Mouse (Mus musculus) c-Kit-positive CD71-positive TER-119-negative erythroid progenitor cells, embryonic 14.5 days (primary cell): ENCODE measurements around the gene Ranbp3l.

Experiments used
- DNase-seq: peaks from one replicate; pipeline ENCODE4 v3.0.0-alpha.2; 2013; ENCODE audit warnings: low read depth

Ranbp3l gene

DNA sequence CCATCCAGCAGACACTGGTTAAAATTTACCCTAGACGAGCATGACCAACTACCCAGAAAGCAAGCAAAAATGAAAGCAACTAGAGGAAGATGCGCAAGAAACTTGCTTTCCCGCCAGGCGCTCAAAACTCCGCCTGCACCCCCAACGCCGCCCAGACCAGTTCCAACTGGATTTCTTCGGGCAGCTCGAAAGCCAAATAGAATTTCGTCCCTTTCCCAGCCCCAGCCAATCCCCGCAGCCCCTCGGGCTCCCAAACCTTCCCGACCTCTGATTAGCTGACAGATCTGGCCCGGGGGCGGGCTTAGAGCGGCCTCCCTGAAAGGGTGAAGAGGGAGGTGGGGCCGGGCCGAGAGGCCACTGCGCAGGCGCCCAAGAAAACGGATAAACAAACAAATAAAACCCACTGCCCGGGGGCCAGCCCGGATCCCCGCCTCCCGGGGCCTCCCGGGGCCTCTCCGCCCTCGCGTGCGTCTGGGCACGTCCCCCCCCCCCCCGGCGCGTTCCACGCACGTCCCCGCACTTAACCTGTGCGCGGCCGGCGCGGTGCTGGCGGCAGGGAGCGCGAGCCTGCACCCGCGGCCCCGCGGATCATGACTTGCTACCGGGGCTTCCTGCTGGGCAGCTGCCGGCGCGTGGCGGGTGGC lies 103.3 kb downstream of the Ranbp3l start, which contains the start of gene Nadk2:
TSS of gene Nadk2 (plus strand) at position 349 of the 644 bp plus-strand sequence.
- DNase-seq = peak; percentile 99

DNA sequence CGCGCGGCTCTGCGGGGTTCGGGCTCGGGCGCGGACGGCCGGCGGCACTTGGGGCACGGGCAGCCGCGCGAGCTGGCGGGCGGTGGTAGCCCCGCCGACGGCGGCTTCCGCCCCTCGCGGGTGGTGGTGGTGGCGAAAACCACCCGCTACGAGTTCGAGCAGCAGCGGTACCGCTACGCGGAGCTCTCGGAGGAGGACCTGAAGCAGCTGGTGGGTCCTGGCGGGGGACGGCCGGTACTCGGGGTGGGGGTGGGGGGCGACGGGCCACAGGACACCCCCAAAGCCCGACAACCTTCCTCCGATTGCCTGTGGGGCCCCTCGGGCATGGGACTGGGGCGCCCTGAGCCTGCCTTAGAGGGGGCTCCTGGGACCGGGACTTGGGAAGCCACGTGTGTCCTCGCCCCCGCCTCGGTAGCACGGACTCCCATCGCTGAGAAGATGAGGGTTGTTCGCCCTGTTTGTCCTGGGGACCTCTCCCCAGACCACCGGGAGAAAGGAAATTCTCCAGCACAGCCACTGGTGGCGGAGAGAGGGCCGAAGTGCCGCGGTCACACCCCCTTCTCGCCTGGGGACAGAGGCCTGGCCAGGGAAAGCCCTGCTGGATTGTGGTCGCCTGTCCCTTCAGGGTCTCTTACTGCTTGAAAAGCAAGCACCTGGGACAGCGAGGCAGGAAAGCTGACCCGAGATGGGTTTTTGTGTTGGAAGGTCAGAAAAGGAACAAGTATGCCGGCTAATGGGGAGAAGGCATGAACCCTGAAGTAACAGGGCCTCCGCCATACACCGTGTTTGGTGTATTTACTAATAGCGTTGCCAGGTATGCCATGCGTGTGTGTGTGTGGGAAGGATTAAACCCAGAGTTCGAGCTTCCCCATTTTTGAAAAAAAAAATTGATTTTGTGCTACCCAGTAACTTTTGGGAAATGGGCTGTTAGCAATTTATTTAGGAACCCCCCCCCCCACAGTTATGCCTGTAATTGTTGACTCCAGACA lies 104.1 kb downstream of the Ranbp3l start:
- no peak for DNase-seq

DNA sequence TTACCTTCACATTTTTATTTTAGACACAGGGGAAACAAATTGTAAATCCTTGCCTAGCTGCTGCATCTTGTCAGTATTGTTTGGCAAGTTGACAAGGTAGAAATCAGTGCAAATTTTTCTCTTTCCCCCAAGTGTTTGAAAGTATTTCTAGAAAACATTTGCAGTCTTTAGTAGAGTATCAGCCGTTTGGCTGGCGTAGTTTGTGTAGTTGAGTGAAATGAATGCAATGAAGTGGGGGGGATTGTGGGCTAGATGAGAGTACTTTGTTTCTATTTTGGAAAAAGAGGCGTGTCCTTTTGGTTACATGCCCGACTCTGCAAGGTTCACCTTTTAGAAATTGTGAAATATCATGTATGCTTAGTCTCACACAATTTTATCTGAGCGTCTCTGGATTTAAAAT lies 104.9 kb downstream of the Ranbp3l start:
- no peak for DNase-seq

DNA sequence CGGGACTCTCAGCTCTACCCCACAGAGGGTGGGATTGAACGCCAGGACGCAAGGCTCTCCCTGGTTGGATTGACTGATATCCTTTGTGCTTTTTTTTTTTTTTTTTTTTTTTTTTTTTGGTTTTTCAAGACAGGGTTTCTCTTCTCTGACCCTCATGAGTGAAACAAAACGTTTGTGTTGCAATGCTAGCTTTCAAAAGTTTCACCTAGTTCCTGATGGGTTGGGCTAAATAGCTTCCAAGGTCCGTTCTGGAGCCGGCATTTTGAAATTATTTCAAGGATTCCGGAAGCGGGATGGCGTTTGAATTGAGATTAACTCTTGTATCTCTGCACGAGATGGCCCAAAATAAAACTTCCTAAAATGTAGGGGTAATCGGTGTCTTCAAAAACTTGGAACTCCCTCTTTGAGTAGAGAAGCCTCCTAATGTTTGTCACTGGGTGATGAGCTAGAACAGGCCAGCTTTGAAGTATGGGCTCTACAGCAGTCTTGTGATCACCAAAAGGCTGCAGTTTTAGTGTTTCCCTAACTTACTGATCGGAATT lies 105.4 kb downstream of the Ranbp3l start:
- DNase-seq = no peak

DNA sequence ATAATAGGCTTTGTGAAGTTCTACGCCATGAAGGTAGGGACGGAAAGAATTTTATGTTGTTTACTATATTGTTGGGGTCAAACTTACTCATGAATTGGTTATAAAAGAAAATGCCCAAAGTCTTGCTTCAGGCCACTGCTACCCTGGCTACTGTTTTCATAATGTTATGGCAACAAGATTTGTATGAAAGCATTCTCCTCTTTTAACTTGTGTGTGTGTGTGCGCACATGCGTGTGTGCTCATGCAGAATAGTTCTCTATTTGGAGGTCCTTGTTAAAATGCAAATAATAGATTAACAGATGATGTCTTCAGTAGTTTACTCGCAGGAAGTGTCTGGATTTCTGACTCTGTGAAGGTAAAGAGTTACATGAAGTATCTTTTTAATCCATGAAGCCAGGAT lies 105.9 kb downstream of the Ranbp3l start:
- no peak for DNase-seq

DNA sequence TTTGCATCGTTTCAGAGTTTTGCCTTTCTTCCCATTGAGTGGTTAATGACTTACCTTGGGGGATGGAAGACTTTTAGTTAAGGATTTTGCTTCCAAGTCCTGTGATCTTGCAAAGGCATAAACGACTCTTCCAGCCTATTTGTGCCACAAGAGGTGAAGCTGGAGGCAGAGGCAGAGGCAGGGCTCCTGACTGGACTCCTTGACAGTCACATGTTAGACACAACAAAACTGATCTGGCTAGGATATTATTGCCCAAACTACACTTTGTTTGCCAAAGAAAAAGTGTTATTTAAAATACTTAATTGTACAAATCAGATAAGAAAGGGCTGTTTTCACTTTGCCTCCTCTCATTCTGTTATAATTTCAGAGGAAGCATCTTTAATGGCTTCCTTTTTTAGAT lies 106.4 kb downstream of the Ranbp3l start:
- no peak for DNase-seq

DNA sequence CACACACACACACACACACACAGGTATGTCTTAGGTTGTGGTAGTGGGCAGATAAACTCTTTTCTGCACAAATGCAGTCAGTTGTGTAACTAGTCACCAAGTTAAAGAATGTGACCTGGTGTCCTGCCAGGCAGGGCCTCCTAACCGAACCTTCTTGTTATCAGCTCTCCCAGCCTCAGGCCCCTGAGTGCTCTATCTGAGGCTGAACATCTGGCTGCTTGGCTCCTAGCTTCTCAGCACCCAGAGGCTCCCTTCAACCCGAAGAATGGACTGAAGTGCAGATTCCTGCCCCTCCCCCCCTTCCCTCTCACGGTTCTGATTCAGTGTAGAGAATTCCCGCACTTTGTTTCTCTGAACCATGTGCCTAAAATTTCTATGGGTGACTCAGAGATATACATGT lies 106.9 kb downstream of the Ranbp3l start:
- peak; percentile 92 for DNase-seq

DNA sequence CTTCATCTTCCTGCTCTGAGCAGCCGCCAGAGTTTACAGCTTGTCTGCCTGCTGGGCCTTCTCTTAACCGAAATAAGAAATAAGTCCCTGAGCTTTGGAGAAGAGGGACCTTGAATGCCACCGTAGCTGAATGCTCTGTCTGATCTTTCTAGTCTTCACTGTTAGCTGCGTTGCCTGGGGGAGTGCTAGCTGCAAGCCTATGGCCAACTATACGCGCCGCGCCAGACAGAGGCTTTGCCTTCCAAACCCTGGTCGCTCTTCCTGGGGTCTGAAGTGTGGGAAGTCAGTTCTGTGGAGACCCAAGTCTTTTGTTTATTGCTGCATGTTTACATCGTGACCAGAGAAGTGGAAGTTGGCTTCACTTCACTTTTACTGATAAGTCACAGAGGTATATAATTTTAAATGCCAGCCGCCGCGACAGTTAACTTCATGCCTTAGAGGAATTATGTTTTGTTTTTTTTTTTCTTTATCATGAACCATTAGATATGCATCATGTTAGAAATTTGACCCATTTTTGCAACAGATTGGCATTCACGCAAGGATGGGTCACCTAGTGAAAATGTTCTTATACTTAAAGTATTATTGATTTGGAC lies 108.0 kb downstream of the Ranbp3l start:
- no peak for DNase-seq

DNA sequence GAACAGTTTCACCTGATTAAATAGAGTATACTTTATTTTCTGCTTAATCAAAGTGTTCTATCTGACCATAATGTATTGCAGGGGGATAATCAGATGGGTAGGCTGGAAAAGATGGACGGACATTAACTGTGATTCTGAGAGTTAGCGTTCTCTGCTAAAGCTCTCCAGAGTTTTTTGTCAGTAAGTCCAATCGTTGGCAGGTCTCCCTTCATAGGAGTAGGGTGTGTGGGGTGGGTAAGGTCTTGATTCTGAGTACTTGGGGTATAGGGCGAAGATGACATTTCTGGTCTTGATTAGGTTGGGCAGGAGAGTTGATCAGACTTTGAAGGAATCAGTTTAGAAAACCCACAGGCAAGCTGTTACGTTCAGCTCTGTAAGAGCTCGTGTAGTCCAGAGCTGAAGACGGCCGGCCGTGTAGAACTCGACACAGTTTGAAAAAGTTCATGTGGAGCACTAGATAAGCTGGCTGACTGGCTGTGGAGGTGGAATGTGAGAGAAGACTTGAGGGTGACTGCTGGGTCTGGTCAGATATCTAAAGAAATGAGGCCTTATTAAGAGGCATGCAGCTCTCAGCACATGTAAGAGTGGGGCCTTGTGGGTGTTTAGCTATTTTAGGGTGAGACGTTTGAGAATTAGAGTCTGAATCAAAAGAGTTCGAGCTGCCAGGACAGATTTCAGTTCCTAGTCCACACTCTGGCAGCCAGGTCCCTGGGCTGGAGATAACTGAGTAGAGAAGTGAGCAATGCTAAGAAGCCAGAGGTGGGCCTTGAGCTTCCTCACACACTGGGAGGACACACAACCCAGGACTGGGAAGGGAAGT lies 110.9 kb downstream of the Ranbp3l start:
- no peak for DNase-seq

DNA sequence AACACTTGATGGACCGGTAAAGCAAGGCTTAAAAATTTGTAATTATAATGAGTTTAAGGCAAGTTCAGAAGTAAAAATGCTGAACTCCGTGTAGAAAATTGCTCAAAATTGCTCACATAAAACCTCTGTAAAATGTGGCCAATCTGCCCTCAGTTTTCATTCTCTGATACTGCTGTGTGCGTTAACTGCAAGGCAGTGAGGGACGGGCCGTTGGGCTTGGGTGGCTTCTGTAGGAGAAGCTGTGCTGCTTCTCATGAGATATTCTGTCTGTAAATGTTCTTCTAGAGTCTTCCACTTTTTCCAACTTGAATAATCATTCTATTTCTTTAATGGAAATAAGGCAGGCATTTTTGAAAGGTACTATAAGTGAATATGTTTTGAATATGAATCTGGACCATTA lies 111.9 kb downstream of the Ranbp3l start:
- DNase-seq = no peak

DNA sequence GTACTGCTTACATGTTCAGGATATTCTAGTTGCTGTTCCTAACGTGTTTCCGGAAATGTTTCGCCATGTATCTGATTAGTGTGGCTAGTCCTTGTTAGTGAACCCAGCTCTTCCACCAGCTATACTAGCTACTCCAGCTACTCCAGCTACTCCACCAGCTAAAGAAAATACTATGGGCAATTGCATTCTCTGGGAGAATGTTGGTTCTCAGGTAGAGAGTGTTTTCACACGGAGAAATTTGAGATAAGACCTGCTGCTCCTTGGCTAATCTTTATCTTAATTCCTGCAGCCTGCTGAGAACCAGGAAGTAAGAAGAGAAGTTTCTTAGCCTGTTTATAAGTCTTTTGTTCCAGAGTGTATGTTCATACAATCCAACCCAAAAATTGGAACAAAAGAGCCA lies 112.5 kb downstream of the Ranbp3l start:
- DNase-seq = no peak

DNA sequence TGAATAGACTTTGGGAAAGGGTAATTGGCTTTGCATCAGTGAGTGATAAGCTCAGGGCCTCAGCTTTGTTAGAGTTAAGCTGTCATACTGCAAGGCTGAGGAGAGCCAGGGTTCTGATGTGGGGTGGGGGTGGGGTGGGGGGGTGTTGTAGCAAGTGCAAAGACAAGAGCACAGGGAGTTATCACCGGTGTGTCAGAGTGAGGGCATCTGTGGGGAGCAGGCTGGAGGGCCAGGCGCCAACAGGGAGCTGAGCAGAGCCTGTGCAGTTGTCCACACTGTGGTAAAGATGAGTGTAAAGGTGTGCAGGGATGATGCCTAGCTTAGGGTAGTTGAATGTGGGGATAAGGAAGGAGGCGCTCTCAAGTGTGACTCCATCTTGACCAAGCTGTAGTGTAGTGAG lies 113.5 kb downstream of the Ranbp3l start:
- DNase-seq = no peak

DNA sequence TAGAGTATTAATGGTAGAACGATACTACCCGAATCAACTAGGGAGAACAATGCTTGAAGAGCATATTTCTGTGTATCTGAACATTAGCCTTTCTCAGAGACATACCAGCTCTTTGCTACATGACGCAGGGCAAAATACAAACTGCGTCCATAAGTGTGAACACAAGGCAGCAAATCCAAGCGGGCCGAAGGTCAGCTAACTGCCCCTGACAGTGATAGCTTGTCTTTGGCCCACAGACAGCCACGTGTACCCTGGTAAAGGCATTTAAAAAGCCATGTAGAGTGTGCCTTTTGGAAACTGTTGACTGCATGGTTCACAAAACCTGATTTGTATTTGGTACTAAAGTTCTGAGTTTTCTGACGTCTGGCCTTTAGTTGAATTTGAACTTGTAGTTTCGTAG lies 115.0 kb downstream of the Ranbp3l start:
- no peak for DNase-seq

DNA sequence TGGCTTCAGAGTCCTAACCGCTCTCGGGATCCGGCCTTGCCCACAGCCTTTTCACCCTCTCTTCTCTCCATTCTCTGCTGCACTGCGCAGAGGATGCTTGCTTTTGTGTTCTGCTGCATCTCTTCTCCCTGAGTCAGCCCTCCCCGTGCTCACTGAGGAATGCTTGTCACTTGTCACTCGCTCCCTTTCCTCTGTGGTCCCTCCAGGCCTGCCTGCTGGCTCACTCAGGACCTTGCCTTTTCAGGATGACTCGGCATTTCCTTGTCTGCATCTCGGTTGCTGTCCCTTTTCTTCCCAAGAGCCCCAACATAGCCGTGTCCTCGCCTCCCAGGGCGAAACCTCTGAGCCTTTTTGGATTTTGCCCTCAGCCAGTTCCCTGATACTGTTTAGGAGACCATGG lies 119.1 kb downstream of the Ranbp3l start:
- no peak for DNase-seq

DNA sequence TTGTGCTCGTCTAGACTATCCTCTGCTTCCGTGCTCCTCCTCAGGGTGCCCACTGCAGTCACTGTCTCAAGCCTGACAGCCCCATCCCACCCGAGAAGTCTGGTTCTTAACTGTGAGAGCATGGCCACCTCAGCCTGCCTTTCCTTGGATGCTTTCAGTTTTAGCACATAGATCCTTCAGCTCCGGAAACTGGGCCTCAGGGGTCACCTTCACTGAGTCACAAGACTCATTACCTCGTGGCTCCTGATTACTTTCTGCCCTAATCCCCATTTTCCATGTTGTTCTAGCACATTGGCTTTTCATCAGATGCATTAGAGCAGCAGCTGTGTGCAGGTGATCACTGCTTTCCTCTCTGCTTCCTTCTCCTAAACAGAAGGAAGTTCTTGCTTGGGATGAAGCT lies 119.7 kb downstream of the Ranbp3l start:
- no peak for DNase-seq

DNA sequence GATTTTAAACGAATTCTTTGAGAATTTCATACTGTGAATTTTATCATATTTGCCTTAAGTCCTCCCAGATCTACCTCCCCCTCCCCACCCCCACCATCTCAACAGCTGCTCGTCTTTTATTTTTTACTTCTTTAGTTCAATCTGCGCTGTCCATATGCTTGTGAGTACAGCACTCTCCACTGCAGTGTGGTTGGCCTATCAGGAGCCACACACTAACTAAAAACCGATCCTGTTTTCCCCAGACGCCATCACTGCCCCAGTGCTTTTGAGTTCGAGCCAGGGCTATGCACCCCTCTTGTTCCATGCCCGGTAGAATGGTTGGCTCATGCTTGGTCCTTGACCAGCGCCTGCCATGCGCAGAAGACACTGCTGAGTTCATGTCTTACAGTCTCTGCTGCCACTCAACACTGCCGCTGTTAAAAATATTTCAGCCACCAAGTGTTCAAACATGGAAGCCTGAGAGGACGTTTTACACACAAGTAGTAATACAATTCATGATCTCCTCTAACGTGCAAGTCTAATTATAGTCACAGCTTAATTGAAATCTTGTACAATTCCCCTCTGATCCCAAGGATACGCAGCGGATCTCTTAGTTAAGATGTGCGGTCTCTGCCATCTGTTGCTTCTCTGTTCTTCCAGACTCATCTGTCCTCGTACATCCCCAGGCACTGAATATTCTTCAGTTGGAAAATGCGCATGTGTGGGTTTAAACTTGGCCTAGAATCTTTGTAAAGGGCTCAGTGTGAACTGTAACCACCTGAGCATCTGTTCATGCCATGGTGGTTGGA lies 120.3 kb downstream of the Ranbp3l start:
- no peak for DNase-seq

DNA sequence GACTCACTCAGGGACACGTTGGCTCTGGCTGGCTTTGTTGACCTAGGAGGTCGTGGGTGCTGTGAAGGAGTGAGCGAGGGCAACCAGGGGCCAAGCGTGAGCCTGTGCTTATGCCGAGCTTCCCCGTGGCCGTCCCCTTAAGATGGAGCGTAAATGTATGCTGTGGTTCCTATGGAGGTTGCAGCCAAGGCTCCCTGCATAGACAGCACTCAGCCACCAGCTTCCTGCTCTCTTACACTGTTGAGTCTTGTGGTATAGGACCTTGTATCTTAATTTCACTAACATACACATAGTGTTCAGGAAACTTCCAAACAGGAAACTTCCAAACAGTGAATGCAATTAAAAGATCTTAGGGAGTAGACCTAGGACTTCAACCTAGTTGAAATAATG lies 120.9 kb downstream of the Ranbp3l start:
- DNase-seq = no peak

DNA sequence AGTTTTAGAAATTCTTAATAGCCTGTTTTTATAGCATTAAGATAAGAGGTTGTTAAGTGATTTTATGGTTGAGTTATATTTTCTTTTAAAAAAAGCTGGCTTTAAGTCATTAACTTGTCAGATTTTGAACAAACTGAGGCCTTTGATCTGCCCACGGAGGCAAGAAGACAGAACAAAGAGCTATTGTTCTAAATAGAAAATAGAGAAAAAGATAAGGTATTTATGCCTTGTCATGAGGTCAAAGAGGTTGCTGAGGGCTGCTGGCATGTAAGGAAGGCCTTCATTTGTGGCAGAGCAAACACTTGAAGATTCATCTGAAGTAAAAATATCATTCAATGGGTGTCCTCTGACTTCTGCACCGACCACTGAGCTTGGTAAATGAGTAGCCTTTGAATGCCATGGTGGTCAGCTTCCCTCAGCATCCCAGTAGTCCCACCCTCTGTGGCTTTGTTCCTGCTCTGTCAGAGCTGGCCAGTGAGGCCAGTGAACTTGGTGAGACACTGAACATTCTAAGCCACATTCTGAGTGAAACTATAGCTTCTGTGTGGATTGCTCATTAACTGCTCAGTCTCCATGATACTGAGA lies 121.5 kb downstream of the Ranbp3l start:
- DNase-seq = no peak

DNA sequence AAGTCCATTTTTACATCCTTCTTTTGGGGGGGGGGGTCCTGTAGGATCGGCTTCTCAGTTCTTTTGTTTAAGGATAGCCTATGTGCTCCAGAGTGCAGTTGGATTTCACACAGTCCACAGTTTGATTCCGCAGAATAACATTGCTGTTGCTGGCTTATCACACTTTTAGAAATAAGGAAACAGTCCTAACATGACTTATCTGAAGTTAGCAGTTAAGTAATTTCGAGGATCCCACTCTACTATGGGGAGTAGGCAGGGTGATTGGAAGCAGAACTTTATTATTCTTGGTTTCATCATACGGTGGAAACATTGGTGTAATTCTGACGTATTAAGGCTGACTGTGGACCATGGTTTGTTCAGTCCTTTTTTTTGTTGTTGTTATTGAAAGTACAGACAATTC lies 122.9 kb downstream of the Ranbp3l start:
- no peak for DNase-seq

DNA sequence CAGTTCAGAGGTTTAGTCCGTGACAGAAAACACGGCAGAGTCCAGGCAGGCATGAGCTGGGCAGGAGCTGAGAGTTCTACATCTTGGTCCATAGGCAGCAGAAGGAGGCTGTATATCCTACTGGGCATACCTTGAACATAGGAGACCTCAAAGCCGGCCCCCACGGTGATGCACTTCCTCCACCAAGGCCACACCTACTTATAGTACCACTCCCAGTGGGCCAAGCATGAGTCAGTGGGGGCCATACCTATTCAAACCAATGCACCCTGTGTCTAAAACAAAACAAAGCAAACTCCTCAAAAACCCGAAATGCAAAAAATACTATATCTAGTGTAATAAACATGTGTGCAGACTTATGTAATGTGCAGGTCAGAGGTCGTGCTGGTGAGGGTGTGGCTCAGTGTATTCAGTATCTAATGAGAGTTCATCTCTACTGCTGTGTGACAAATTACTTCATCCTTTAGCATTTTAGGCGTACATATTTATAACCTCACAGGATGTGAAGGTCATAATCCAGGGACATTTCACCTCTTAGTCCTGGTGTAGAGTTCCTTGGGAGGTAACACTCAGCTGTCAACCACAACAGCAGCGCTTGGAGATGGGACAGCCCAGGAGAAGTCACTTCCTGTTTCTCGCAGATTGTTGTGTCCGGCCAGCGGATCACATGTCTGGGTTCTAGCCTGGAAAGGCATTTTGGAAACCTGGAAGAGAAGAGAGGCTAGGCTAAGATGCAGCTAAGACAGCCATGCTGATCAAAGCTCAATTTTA lies 126.0 kb downstream of the Ranbp3l start:
- DNase-seq = no peak
